Mouse (Mus musculus) spleen, postnatal 10 days (tissue): ENCODE results near the gene Nup54.
A peak's percentile ranks its signal among the peaks of the same experiment; 100 is the strongest.

ENCODE experiments used
- DNase-seq, 2 experiments: peaks; one replicate each; pipeline ENCODE4 v3.0.0; 2021 to 2022; ENCODE audit warnings: low spot score in 2 of 2

The Nup54 gene

GRCm38 (mm10) chr5:92413271-92413981 is 21.6 kb downstream of the Nup54 start:
- DNase-seq: no peak

- DNase-seq: no peak
Observed at GRCm38 (mm10) chr5:92411461-92412140, 23.4 kb downstream of the Nup54 start.

GRCm38 (mm10) chr5:92410486-92410885 is 24.5 kb downstream of the Nup54 start:
- no peak for DNase-seq

GRCm38 (mm10) chr5:92409361-92410155 is 25.5 kb downstream of the Nup54 start:
- no peak for DNase-seq

GRCm38 (mm10) chr5:92404400-92404678 is 30.7 kb downstream of the Nup54 start:
- DNase-seq: no peak

- no peak for DNase-seq
Observed at GRCm38 (mm10) chr5:92403562-92404399, 31.2 kb downstream of the Nup54 start.

- DNase-seq: no peak
Observed at GRCm38 (mm10) chr5:92402816-92403215, 32.2 kb downstream of the Nup54 start.

- DNase-seq: peak; percentile 63 to 85
Observed at GRCm38 (mm10) chr5:92398153-92398552, 36.9 kb downstream of the Nup54 start.

GRCm38 (mm10) chr5:92396476-92396875 is 38.5 kb downstream of the Nup54 start:
- peak in 1 of 2 experiments; percentile 30 for DNase-seq

- DNase-seq: no peak
Observed at GRCm38 (mm10) chr5:92395764-92396163, 39.3 kb downstream of the Nup54 start.

GRCm38 (mm10) chr5:92393863-92394262 is 41.2 kb downstream of the Nup54 start:
- DNase-seq: no peak

GRCm38 (mm10) chr5:92392542-92392941 is 42.5 kb downstream of the Nup54 start:
- no peak for DNase-seq

- DNase-seq: no peak
Observed at GRCm38 (mm10) chr5:92390615-92391014, 44.4 kb downstream of the Nup54 start.

GRCm38 (mm10) chr5:92389977-92390376 is 45.0 kb downstream of the Nup54 start:
- no peak for DNase-seq

- DNase-seq: no peak
Observed at GRCm38 (mm10) chr5:92387433-92387832, 47.6 kb downstream of the Nup54 start.

GRCm38 (mm10) chr5:92386643-92387042 is 48.4 kb downstream of the Nup54 start:
- no peak for DNase-seq

- DNase-seq: no peak
Observed at GRCm38 (mm10) chr5:92386102-92386501, 48.9 kb downstream of the Nup54 start.

GRCm38 (mm10) chr5:92384855-92385254 is 50.2 kb downstream of the Nup54 start:
- peak in 1 of 2 experiments; percentile 69 for DNase-seq

GRCm38 (mm10) chr5:92383747-92384146 is 51.3 kb downstream of the Nup54 start:
- no peak for DNase-seq

- no peak for DNase-seq
Observed at GRCm38 (mm10) chr5:92382349-92382679, 52.7 kb downstream of the Nup54 start.

GRCm38 (mm10) chr5:92381550-92382348 is 53.3 kb downstream of the Nup54 start:
- DNase-seq: peak; percentile 47 to 80
